ENCODE assay signal across 24 mouse cellular contexts in genomic region chr8:74315382-74315781, GRCm38 (mm10).
A peak's percentile ranks its signal among the peaks of the same experiment; 100 is the strongest.
DNase-seq lines count a peak whose midpoint lies in the region; ATAC-seq and TF ChIP-seq lines count a peak whose summit lies in the region.
"Had no signal": no experiment of that assay in that cellular context is flagged by ENCODE, and none has a peak within 500 bp of the region (broad histone marks: within the 10 kb centered on the region; RNA-seq: fewer than 3 reads in every experiment).

No protein-coding gene starts in this region.

- H3K9ac ChIP-seq in intestine, embryonic 15.5 days: no peak overlapping the region
- H3K9ac ChIP-seq in intestine, embryonic 16.5 days (ENCODE audit: low read depth, low read length): no peak overlapping the region
- no peak overlapping the region for H3K9ac ChIP-seq in kidney, embryonic 15.5 days
- H3K9ac ChIP-seq: embryonic facial prominence, embryonic 13.5 days; embryonic facial prominence, embryonic 15.5 days; forebrain, embryonic 12.5 days; forebrain, postnatal 0 days had no signal

- peak; percentile 29 for DNase-seq in large intestine, adult 2 months (ENCODE audit: low read depth, low spot score)
- no peak for DNase-seq in cerebellum, adult 2 months
- no peak for DNase-seq in MN1 (ENCODE audit: low spot score)
- DNase-seq: adrenal gland, adult 8-10 months; adrenal gland, postnatal 14 days; adrenal gland, postnatal 36 days; cerebellum, adult 11-12 months; cerebellum, adult 8-10 months; cerebellum, adult 9-11 months; cerebellum, postnatal 14 days; cerebellum, postnatal 36 days; embryo, embryonic 11 days; forebrain, postnatal 0 days had no signal

- no peak overlapping the region for H3K27ac ChIP-seq in intestine, embryonic 15.5 days
- no peak overlapping the region for H3K27ac ChIP-seq in intestine, embryonic 16.5 days (ENCODE audit: low read length)
- H3K27ac ChIP-seq in kidney, embryonic 15.5 days: no peak overlapping the region
- H3K27ac ChIP-seq in cerebellum, adult 2 months (ENCODE audit: insufficient read depth, low read length): no peak overlapping the region
- H3K27ac ChIP-seq: embryonic facial prominence, embryonic 13.5 days; embryonic facial prominence, embryonic 15.5 days; forebrain, embryonic 10.5 days; forebrain, embryonic 12.5 days had no signal

- H3K4me3 ChIP-seq in intestine, embryonic 15.5 days (replicated peaks): no peak overlapping the region
- H3K4me3 ChIP-seq in intestine, embryonic 16.5 days (ENCODE audit: low read length): no peak overlapping the region
- no peak overlapping the region for H3K4me3 ChIP-seq in kidney, embryonic 15.5 days (replicated peaks)
- no peak overlapping the region for H3K4me3 ChIP-seq in cerebellum, adult 2 months (replicated peaks; ENCODE audit: insufficient read depth, low read depth, low read length)
- H3K4me3 ChIP-seq: embryonic facial prominence, embryonic 13.5 days; embryonic facial prominence, embryonic 15.5 days; erythroblast, embryonic 14.5 days; forebrain, embryonic 10.5 days; forebrain, embryonic 12.5 days had no signal

- no peaks in the 10 kb centered on the region for H3K27me3 ChIP-seq in intestine, embryonic 15.5 days (replicated peaks)
- no peaks in the 10 kb centered on the region for H3K27me3 ChIP-seq in intestine, embryonic 16.5 days (replicated peaks; ENCODE audit: control insufficient read depth, insufficient read depth, low read length)
- no peaks in the 10 kb centered on the region for H3K27me3 ChIP-seq in kidney, embryonic 15.5 days
- H3K27me3 ChIP-seq in cerebellum, adult 2 months (ENCODE audit: control insufficient read depth, insufficient read depth, low read length): no peaks in the 10 kb centered on the region
- H3K27me3 ChIP-seq: embryonic facial prominence, embryonic 13.5 days; embryonic facial prominence, embryonic 15.5 days; forebrain, embryonic 12.5 days; Patski had no signal

- WGBS in intestine, embryonic 15.5 days: 54% methylated on average over 1 of the region's 1 CpGs
- WGBS in intestine, embryonic 16.5 days: 66% methylated on average over 1 of the region's 1 CpGs
- WGBS in large intestine, adult 2 months: 29% methylated on average over 1 of the region's 1 CpGs
- WGBS in kidney, embryonic 15.5 days: 88% methylated on average over 1 of the region's 1 CpGs
- 79% methylated on average over 1 of the region's 1 CpGs for WGBS in cerebellum, adult 2 months

- ATAC-seq in intestine, embryonic 15.5 days: peak; percentile 79
- peak; percentile 97 for ATAC-seq in intestine, embryonic 16.5 days
- no peak for ATAC-seq in kidney, embryonic 15.5 days (replicated peaks; ENCODE audit: low FRiP score)
- ATAC-seq: activated CD4-positive, CD25-positive, alpha-beta regulatory T cell, adult 4 months; forebrain, embryonic 14.5 days; forebrain, postnatal 0 days; Patski had no signal

- no peak for TF ChIP-seq CTCF in cerebellum, adult 2 months (IDR thresholded peaks at IDR 0.05; ENCODE audit: borderline replicate concordance, insufficient read depth, low read depth, low read length)

- no peaks in the 10 kb centered on the region for H3K36me3 ChIP-seq in intestine, embryonic 15.5 days
- no peaks in the 10 kb centered on the region for H3K36me3 ChIP-seq in intestine, embryonic 16.5 days (ENCODE audit: control insufficient read depth, insufficient read depth, low read length)
- no peaks in the 10 kb centered on the region for H3K36me3 ChIP-seq in kidney, embryonic 15.5 days
- H3K36me3 ChIP-seq: embryonic facial prominence, embryonic 13.5 days; embryonic facial prominence, embryonic 15.5 days; forebrain, embryonic 10.5 days; forebrain, embryonic 12.5 days had no signal

- H3K4me2 ChIP-seq in intestine, embryonic 15.5 days (replicated peaks): no peak overlapping the region
- no peak overlapping the region for H3K4me2 ChIP-seq in intestine, embryonic 16.5 days (ENCODE audit: low read depth, low read length)
- no peak overlapping the region for H3K4me2 ChIP-seq in kidney, embryonic 15.5 days
- H3K4me2 ChIP-seq: embryonic facial prominence, embryonic 13.5 days; embryonic facial prominence, embryonic 15.5 days; forebrain, embryonic 12.5 days had no signal

- no peaks in the 10 kb centered on the region for H3K4me1 ChIP-seq in intestine, embryonic 15.5 days (replicated peaks)
- no peaks in the 10 kb centered on the region for H3K4me1 ChIP-seq in intestine, embryonic 16.5 days (ENCODE audit: control insufficient read depth, insufficient read depth, low read length)
- H3K4me1 ChIP-seq in kidney, embryonic 15.5 days: no peaks in the 10 kb centered on the region
- no peaks in the 10 kb centered on the region for H3K4me1 ChIP-seq in cerebellum, adult 2 months (ENCODE audit: control insufficient read depth, insufficient read depth, low read length)
- H3K4me1 ChIP-seq: embryonic facial prominence, embryonic 13.5 days; embryonic facial prominence, embryonic 15.5 days; forebrain, embryonic 10.5 days; forebrain, embryonic 12.5 days had no signal

- no peaks in the 10 kb centered on the region for H3K9me3 ChIP-seq in intestine, embryonic 15.5 days
- no peaks in the 10 kb centered on the region for H3K9me3 ChIP-seq in intestine, embryonic 16.5 days (ENCODE audit: control insufficient read depth, low read length)
- no peaks in the 10 kb centered on the region for H3K9me3 ChIP-seq in kidney, embryonic 15.5 days (replicated peaks)
- H3K9me3 ChIP-seq: embryonic facial prominence, embryonic 13.5 days; embryonic facial prominence, embryonic 15.5 days; forebrain, embryonic 10.5 days; forebrain, embryonic 12.5 days had no signal

- TF ChIP-seq POLR2A in cerebellum, adult 2 months (IDR thresholded peaks at IDR 0.05; ENCODE audit: borderline replicate concordance, insufficient read depth, low read length): no peak
